Mouse (Mus musculus) brain, embryonic 18.5 days (tissue): ENCODE results near the gene Olfr1373.
"Not testable (repeated sequence)": the region's sequence is repeated elsewhere in the genome, so short reads cannot be mapped to it uniquely, and the experiment has no call there.

Source experiments
- DNase-seq: peaks from one replicate; pipeline ENCODE4 v3.0.0-alpha.2; 2012; ENCODE audit warnings: low read depth, low spot score

The Olfr1373 gene

GRCm38 (mm10) chr11:52145428-52145827 lies at the start of gene Olfr1373:
TSS of gene Olfr1373 (minus strand) at chr11:52145528.
- DNase-seq = not testable (repeated sequence)

- DNase-seq = not testable (repeated sequence)
Observed at GRCm38 (mm10) chr11:52180651-52181050, 35.3 kb upstream of the Olfr1373 start.

- not testable (repeated sequence) for DNase-seq
Observed at GRCm38 (mm10) chr11:52179897-52180296, 34.6 kb upstream of the Olfr1373 start.

- no peak for DNase-seq
Observed at GRCm38 (mm10) chr11:52168461-52168860, 23.1 kb upstream of the Olfr1373 start.

- DNase-seq = not testable (repeated sequence)
Observed at GRCm38 (mm10) chr11:52167901-52168302, 22.6 kb upstream of the Olfr1373 start.

GRCm38 (mm10) chr11:52167126-52167525 lies 21.8 kb upstream of the Olfr1373 start:
- DNase-seq = no peak

- no peak for DNase-seq
Observed at GRCm38 (mm10) chr11:52163926-52164325, 18.6 kb upstream of the Olfr1373 start.

- DNase-seq = not testable (repeated sequence)
Observed at GRCm38 (mm10) chr11:52143675-52144074, 1.7 kb downstream of the Olfr1373 start.

- no peak for DNase-seq
Observed at GRCm38 (mm10) chr11:52130451-52131068, 14.8 kb downstream of the Olfr1373 start.

GRCm38 (mm10) chr11:52129621-52130450 lies 15.5 kb downstream of the Olfr1373 start:
- no peak for DNase-seq

GRCm38 (mm10) chr11:52129171-52129570 lies 16.2 kb downstream of the Olfr1373 start:
- DNase-seq = no peak

- no peak for DNase-seq
Observed at GRCm38 (mm10) chr11:52128316-52129061, 16.8 kb downstream of the Olfr1373 start.

- DNase-seq = no peak
Observed at GRCm38 (mm10) chr11:52127760-52128159, 17.6 kb downstream of the Olfr1373 start.

GRCm38 (mm10) chr11:52127169-52127568 lies 18.2 kb downstream of the Olfr1373 start:
- DNase-seq = no peak

- no peak for DNase-seq
Observed at GRCm38 (mm10) chr11:52124468-52124867, 20.9 kb downstream of the Olfr1373 start.

GRCm38 (mm10) chr11:52122045-52122444 lies 23.3 kb downstream of the Olfr1373 start:
- no peak for DNase-seq

GRCm38 (mm10) chr11:52120415-52120814 lies 24.9 kb downstream of the Olfr1373 start:
- DNase-seq = not testable (repeated sequence)

GRCm38 (mm10) chr11:52117156-52117555 lies 28.2 kb downstream of the Olfr1373 start:
- no peak for DNase-seq

GRCm38 (mm10) chr11:52116117-52116516 lies 29.2 kb downstream of the Olfr1373 start:
- not testable (repeated sequence) for DNase-seq

- no peak for DNase-seq
Observed at GRCm38 (mm10) chr11:52115479-52115878, 29.8 kb downstream of the Olfr1373 start.

- no peak for DNase-seq
Observed at GRCm38 (mm10) chr11:52109421-52109820, 35.9 kb downstream of the Olfr1373 start.

- DNase-seq = no peak
Observed at GRCm38 (mm10) chr11:52108796-52109195, 36.5 kb downstream of the Olfr1373 start.
